Mouse (Mus musculus): ENCODE results near the gene Dido1. TPM values are rescaled to one million over a fixed set of nuclear protein-coding genes. Genes with fewer than 3 reads are reported as not detected.

The Dido1 gene
- polyA plus RNA-seq, 1 experiment from 2014 or later: 36.0 TPM

GRCm38 (mm10) chr2:180731984-180732383, 22.2 kb upstream of the Dido1 start:
- H3K4me1 ChIP-seq (ENCODE audit: insufficient read depth): no peaks in the 10 kb centered on the region
- H3K27me3 ChIP-seq (ENCODE audit: insufficient read depth, low read length): no peaks in the 10 kb centered on the region
- DNase-seq (no peak), ATAC-seq (ENCODE audit: insufficient read depth) (no peak; the same call in 1 of the 2 replicates)
- H3K4me3 ChIP-seq (ENCODE audit: low read depth, low read length): no peak overlapping the region
- no peak overlapping the region for H3K4me2 ChIP-seq
- H3K9ac ChIP-seq: no peak overlapping the region
- no peaks in the 10 kb centered on the region for H3K9me3 ChIP-seq (ENCODE audit: low read depth, low read length)
- no peak overlapping the region for H3K27ac ChIP-seq (ENCODE audit: low read depth)
- TF ChIP-seq CTCF (IDR thresholded peaks at IDR 0.05; ENCODE audit: low read depth): no peak
- H3K36me3 ChIP-seq (ENCODE audit: insufficient read depth): no peaks in the 10 kb centered on the region
- 39% methylated on average over 6 of the region's 6 CpGs for WGBS

- no peaks in the 10 kb centered on the region for H3K27me3 ChIP-seq (ENCODE audit: insufficient read depth, low read length)
- WGBS: 53% methylated on average over 3 of the region's 3 CpGs
- no peaks in the 10 kb centered on the region for H3K9me3 ChIP-seq (ENCODE audit: low read depth, low read length)
- no peak overlapping the region for H3K4me2 ChIP-seq
- H3K27ac ChIP-seq (ENCODE audit: low read depth): 0 out of 2 replicates have a peak overlapping the region, but pooled peaks have one; percentile 20
- H3K9ac ChIP-seq: no peak overlapping the region
- peak; percentile 66 for DNase-seq
- TF ChIP-seq CTCF (IDR thresholded peaks at IDR 0.05; ENCODE audit: low read depth): no peak
- H3K4me3 ChIP-seq (ENCODE audit: low read depth, low read length): no peak overlapping the region
- no peaks in the 10 kb centered on the region for H3K4me1 ChIP-seq (ENCODE audit: insufficient read depth)
- ATAC-seq (ENCODE audit: insufficient read depth): no peak
- H3K36me3 ChIP-seq (ENCODE audit: insufficient read depth): no peaks in the 10 kb centered on the region
Measured at GRCm38 (mm10) chr2:180731036-180731435, 21.2 kb upstream of the Dido1 start.

DNA sequence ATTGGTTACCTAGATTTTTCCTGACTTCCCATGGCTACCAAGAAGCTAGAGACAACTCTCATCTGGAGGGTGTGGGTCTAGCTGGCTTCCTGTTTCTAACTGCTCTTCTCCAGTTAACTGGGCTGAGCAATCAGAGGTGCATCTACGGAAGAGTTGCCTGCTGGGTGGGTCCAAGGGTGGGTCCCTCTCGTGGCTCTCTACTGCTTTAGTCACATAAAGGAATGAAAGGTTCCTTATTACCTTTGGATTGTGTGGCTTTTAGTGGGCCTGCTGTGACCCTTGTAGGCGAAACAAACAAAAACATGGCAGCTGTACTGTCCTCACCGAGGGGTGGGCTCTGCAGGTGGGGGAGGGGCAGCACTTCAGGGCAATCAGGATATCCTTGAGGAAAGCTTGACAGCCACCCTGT, 17.8 kb upstream of the Dido1 start:
- no peak overlapping the region for H3K4me2 ChIP-seq
- TF ChIP-seq CTCF (IDR thresholded peaks at IDR 0.05; ENCODE audit: low read depth): no peak
- H3K27ac ChIP-seq (ENCODE audit: low read depth): no peak overlapping the region
- H3K36me3 ChIP-seq (ENCODE audit: insufficient read depth): peaks cover 16% of the 10 kb centered on the region
- no peaks in the 10 kb centered on the region for H3K27me3 ChIP-seq (ENCODE audit: insufficient read depth, low read length)
- WGBS: 50% methylated on average over 4 of the region's 4 CpGs
- DNase-seq (no peak), ATAC-seq (ENCODE audit: insufficient read depth) (no peak)
- no peaks in the 10 kb centered on the region for H3K9me3 ChIP-seq (ENCODE audit: low read depth, low read length)
- no peaks in the 10 kb centered on the region; the same call in 1 of the 2 replicates for H3K4me1 ChIP-seq (ENCODE audit: insufficient read depth)
- no peak overlapping the region for H3K4me3 ChIP-seq (ENCODE audit: low read depth, low read length)
- H3K9ac ChIP-seq: no peak overlapping the region

DNA sequence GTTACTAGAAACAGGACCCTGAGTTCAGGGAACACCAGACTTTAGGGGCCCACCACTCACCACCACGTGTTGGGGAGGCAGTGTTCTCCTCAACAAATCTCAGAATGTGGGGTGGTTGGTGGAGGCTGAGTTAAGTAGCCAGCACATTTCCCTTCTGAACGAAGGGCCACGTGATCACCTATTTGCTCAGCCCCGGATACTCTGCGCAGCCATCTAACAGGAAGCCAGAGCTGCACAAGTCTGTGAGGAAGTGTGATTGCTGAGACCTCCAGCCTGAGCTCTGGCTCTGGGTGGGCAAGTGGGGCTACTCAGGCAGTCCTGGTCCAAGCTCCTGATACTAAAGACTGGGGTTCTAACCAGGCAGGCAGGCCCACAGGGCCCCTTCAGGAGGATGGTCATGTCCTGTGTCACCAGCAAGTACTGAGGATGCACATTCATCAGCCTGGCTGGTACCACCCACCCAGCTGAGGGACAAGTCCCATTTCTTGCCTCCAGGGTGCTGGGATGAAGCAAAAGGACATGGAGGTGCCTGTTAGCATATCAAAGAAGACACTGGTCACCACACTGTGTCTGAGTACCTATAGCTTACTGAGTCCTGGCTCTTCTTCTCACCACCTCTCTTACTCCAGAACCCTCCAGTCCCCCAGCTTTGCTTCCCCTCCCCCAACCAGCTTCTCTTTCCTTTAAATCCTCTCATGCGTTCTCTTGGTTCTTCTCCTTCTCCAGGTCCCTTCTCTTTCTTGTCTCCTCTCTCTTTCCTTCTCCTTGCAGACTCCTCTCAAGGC, 17.1 kb upstream of the Dido1 start:
- Histone ChIP-seq H3K4me1 (ENCODE audit: insufficient read depth) (no peaks in the 10 kb centered on the region; the same call in 1 of the 2 replicates), H3K9me3 (ENCODE audit: low read depth, low read length) (no peaks in the 10 kb centered on the region), H3K27me3 (ENCODE audit: insufficient read depth, low read length) (no peaks in the 10 kb centered on the region), H3K9ac (no peak overlapping the region), H3K36me3 (ENCODE audit: insufficient read depth) (peaks cover 23% of the 10 kb centered on the region), H3K4me3 (ENCODE audit: low read depth, low read length) (no peak overlapping the region), H3K27ac (ENCODE audit: low read depth) (no peak overlapping the region), H3K4me2 (no peak overlapping the region)
- DNase-seq: peak; percentile 28
- WGBS: 48% methylated on average over 6 of the region's 6 CpGs
- no peak for TF ChIP-seq CTCF (IDR thresholded peaks at IDR 0.05; ENCODE audit: low read depth)
- no peak for ATAC-seq (ENCODE audit: insufficient read depth)

- no peak for TF ChIP-seq CTCF (IDR thresholded peaks at IDR 0.05; ENCODE audit: low read depth)
- H3K27ac ChIP-seq (ENCODE audit: low read depth): no peak overlapping the region
- H3K9me3 ChIP-seq (ENCODE audit: low read depth, low read length): no peaks in the 10 kb centered on the region
- DNase-seq (no peak), ATAC-seq (ENCODE audit: insufficient read depth) (no peak)
- H3K4me1 ChIP-seq (ENCODE audit: insufficient read depth): no peaks in the 10 kb centered on the region; the same call in 1 of the 2 replicates
- peaks cover 31% of the 10 kb centered on the region for H3K36me3 ChIP-seq (ENCODE audit: insufficient read depth)
- no peaks in the 10 kb centered on the region for H3K27me3 ChIP-seq (ENCODE audit: insufficient read depth, low read length)
- no peak overlapping the region for H3K4me3 ChIP-seq (ENCODE audit: low read depth, low read length)
- WGBS: 17% methylated on average over 8 of the region's 8 CpGs
- peak overlapping the region; percentile 54 for H3K4me2 ChIP-seq
- no peak overlapping the region for H3K9ac ChIP-seq
Measured at GRCm38 (mm10) chr2:180725856-180726629, 16.2 kb upstream of the Dido1 start.

GRCm38 (mm10) chr2:180725414-180725778, 15.6 kb upstream of the Dido1 start:
- peak overlapping the region; percentile 11; the same call in 1 of the 2 replicates for H3K4me3 ChIP-seq (ENCODE audit: low read depth, low read length)
- ATAC-seq (ENCODE audit: insufficient read depth) (peak; percentile 11; the same call in 1 of the 2 replicates), DNase-seq (no peak)
- peaks cover 38% of the 10 kb centered on the region for H3K36me3 ChIP-seq (ENCODE audit: insufficient read depth)
- H3K27me3 ChIP-seq (ENCODE audit: insufficient read depth, low read length): no peaks in the 10 kb centered on the region
- no peaks in the 10 kb centered on the region for H3K9me3 ChIP-seq (ENCODE audit: low read depth, low read length)
- H3K4me2 ChIP-seq: peak overlapping the region; percentile 54
- H3K4me1 ChIP-seq (ENCODE audit: insufficient read depth): no peaks in the 10 kb centered on the region; the same call in 1 of the 2 replicates
- H3K9ac ChIP-seq: peak overlapping the region; percentile 31; the same call in 1 of the 2 replicates
- WGBS: 3% methylated on average over 5 of the region's 6 CpGs
- no peak for TF ChIP-seq CTCF (IDR thresholded peaks at IDR 0.05; ENCODE audit: low read depth)
- H3K27ac ChIP-seq (ENCODE audit: low read depth): no peak overlapping the region
